Mouse (Mus musculus): Measurements from ENCODE around the gene Mfsd6l. TPM values are rescaled to one million over a fixed set of nuclear protein-coding genes. Genes with fewer than 3 reads are reported as not detected.

Gene Mfsd6l
- total RNA-seq, 1 experiment: 0.49 TPM

DNA sequence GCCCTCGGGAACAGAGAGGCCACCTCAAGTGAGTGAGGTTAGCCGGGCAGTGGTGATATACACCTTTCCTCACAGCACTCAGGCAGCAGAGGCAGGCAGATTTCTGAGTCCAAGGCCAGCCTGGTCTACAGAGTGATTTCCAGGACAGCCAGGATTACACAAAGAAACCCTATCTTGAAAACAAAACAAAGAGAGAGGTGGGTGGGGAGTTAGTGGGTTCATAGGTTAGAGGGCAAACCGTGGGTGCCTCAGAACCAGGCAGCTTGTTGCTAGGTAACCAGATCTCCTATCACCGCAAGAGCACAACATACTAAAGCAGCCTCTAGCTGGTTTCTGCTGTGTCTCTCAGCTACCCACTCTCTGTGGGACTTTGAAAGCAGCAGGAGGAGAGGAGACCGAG is 30.7 kb downstream of the Mfsd6l start, which contains the start of gene Ccdc42:
TSS of gene Ccdc42 (plus strand) at position 301 of the 400 bp plus-strand sequence.
- in situ Hi-C loops (cut with MboI; ENCODE audit: low sequenced_read_pairs in 2 of 2, unreplicated experiment in 2 of 2): no loop called here
- Histone ChIP-seq H3K36me3 (ENCODE audit: control insufficient read depth, insufficient read depth, low read length, poor library complexity, severe bottlenecking) (no peaks in the 10 kb centered on the region), H3K4me3 (ENCODE audit: insufficient read depth in 1 of 2, low read depth in 1 of 2, low read length in 2 of 2, poor library complexity in 1 of 2, severe bottlenecking in 1 of 2) (no peak within 1 kb of the TSS), H3K4me1 (ENCODE audit: control insufficient read depth in 2 of 2, insufficient read depth in 2 of 2, low read length in 2 of 2, poor library complexity in 1 of 2) (no peaks in the 10 kb centered on the region), H3K9me3 (ENCODE audit: control insufficient read depth, insufficient read depth, low read depth, low read length) (no peaks in the 10 kb centered on the region), H3K27ac (ENCODE audit: insufficient read depth, low read depth, low read length, poor library complexity, severe bottlenecking) (no peak within 1 kb of the TSS), H3K9ac (ENCODE audit: insufficient read depth, low read depth, low read length, poor library complexity, severe bottlenecking) (no peak within 1 kb of the TSS)
- DNase-seq (ENCODE audit: low read depth, low spot score): no peak
- TF ChIP-seq ZC3H11A (IDR thresholded peaks at IDR 0.05; ENCODE audit: borderline replicate concordance, low read depth, low read length) (no peak), ZNF384 (IDR thresholded peaks at IDR 0.05; ENCODE audit: low read depth, low read length) (no peak), HCFC1 (IDR thresholded peaks at IDR 0.05; ENCODE audit: borderline replicate concordance, insufficient read depth, low read length) (no peak), MAFK (IDR thresholded peaks at IDR 0.05; ENCODE audit: insufficient read depth, low read depth, low read length) (no peak), CHD2 (IDR thresholded peaks at IDR 0.05; ENCODE audit: low read depth, low read length) (no peak)

DNA sequence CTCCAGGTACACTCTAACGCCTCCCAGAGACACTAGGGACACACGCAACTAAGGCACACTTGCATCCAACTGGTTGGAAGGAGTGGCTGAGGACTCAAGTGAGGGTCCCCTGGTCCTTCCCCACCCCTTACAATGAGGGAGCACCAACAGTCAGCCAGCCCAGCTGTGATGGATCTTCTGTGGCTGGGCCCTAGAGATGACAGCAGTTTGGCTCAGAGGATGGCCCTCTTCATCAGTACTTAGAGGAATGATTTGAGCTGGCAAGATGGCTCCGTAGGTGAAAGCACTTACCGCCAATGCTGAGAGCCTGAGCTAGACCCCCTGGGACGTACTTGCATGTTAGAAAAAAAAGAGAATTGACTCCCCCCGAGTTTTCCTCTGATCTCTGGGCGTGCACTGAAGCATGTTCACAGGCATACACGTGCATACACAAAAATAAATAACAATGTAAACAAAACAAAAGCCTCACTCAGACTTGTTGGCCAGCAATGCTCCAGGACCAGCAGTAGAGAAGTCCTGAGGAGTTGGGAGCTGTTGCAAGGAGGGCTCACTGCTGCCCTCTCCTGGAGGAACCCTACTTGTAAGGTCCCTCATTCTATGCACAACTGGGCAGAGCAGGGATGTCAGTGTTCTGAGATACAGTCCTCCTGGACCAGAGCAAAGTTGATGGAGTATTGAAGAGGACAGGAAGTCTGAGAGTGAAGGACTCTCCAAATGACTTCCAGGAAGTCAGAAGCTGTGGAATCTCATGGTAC is 33.2 kb downstream of the Mfsd6l start:
- no peaks in the 10 kb centered on the region for H3K9me3 ChIP-seq (ENCODE audit: control insufficient read depth, insufficient read depth, low read depth, low read length)
- no peaks in the 10 kb centered on the region for H3K4me1 ChIP-seq (ENCODE audit: control insufficient read depth in 2 of 2, insufficient read depth in 2 of 2, low read length in 2 of 2, poor library complexity in 1 of 2)
- DNase-seq (ENCODE audit: low read depth, low spot score): peak; percentile 60
- in situ Hi-C loops (cut with MboI; ENCODE audit: low sequenced_read_pairs in 2 of 2, unreplicated experiment in 2 of 2): no loop called here
- H3K36me3 ChIP-seq (ENCODE audit: control insufficient read depth, insufficient read depth, low read length, poor library complexity, severe bottlenecking): no peaks in the 10 kb centered on the region
- no peak for TF ChIP-seq HCFC1 (IDR thresholded peaks at IDR 0.05; ENCODE audit: borderline replicate concordance, insufficient read depth, low read length)
- 0 out of 2 replicates have a peak, but pooled peaks have one; percentile 36 for TF ChIP-seq ZC3H11A (IDR thresholded peaks at IDR 0.05; ENCODE audit: borderline replicate concordance, low read depth, low read length)
- no peak overlapping the region for H3K4me3 ChIP-seq (ENCODE audit: insufficient read depth in 1 of 2, low read depth in 1 of 2, low read length in 2 of 2, poor library complexity in 1 of 2, severe bottlenecking in 1 of 2)
- no peak overlapping the region for H3K9ac ChIP-seq (ENCODE audit: insufficient read depth, low read depth, low read length, poor library complexity, severe bottlenecking)
- no peak overlapping the region for H3K27ac ChIP-seq (ENCODE audit: insufficient read depth, low read depth, low read length, poor library complexity, severe bottlenecking)

DNA sequence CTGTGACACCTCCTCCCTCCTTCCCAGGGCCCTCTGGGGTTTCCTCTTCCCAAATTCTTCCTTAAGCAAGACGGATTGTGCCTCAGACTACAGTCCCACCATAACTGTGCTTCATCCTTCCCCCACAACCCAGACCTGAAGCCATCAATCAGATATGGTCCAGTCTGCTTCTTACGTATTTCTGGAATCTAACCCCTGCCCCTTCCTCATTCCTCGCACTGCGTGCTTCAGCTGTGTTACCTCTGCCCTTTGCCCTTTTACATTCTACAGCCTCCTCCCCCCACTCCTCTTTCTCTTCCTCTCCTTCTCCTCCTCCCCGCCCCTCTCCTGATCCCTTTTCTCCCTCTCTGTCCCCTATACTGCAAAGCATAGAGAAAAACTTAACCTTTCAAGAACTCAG is 35.7 kb downstream of the Mfsd6l start:
- Histone ChIP-seq H3K27ac (ENCODE audit: insufficient read depth, low read depth, low read length, poor library complexity, severe bottlenecking) (no peak overlapping the region), H3K36me3 (ENCODE audit: control insufficient read depth, insufficient read depth, low read length, poor library complexity, severe bottlenecking) (no peaks in the 10 kb centered on the region), H3K4me3 (ENCODE audit: insufficient read depth in 1 of 2, low read depth in 1 of 2, low read length in 2 of 2, poor library complexity in 1 of 2, severe bottlenecking in 1 of 2) (no peak overlapping the region), H3K9me3 (ENCODE audit: control insufficient read depth, insufficient read depth, low read depth, low read length) (no peaks in the 10 kb centered on the region), H3K9ac (ENCODE audit: insufficient read depth, low read depth, low read length, poor library complexity, severe bottlenecking) (no peak overlapping the region), H3K4me1 (ENCODE audit: control insufficient read depth in 2 of 2, insufficient read depth in 2 of 2, low read length in 2 of 2, poor library complexity in 1 of 2) (no peaks in the 10 kb centered on the region; a peak in 1 of 4 replicates)
- no peak for DNase-seq (ENCODE audit: low read depth, low spot score)
- TF ChIP-seq MAFK (IDR thresholded peaks at IDR 0.05; ENCODE audit: insufficient read depth, low read depth, low read length) (no peak), ZC3H11A (IDR thresholded peaks at IDR 0.05; ENCODE audit: borderline replicate concordance, low read depth, low read length) (no peak), CHD2 (IDR thresholded peaks at IDR 0.05; ENCODE audit: low read depth, low read length) (no peak), HCFC1 (IDR thresholded peaks at IDR 0.05; ENCODE audit: borderline replicate concordance, insufficient read depth, low read length) (no peak), ZNF384 (IDR thresholded peaks at IDR 0.05; ENCODE audit: low read depth, low read length) (no peak)
- in situ Hi-C loops (cut with MboI; ENCODE audit: low sequenced_read_pairs in 2 of 2, unreplicated experiment in 2 of 2): no loop called here

DNA sequence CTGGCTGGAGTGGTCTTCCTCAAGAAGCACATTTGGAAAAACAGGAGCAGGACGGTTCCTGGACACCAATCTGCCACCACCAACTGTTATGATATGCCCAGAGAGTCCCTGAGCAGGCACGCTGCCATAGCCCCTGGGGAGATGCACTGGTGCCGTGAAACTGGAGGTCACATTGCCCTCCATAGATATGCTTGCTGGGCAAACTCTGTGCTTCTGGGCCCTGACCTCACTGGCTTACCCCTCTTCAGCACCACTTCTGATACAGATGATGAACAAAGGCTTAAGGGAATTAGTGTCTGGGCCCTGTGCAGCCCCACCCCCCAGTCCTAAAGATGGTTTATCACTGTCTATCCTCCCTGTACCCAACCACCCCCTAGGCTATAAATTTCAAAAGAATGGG is 37.3 kb downstream of the Mfsd6l start:
- Histone ChIP-seq H3K4me1 (ENCODE audit: control insufficient read depth in 2 of 2, insufficient read depth in 2 of 2, low read length in 2 of 2, poor library complexity in 1 of 2) (no peaks in the 10 kb centered on the region; a peak in 1 of 4 replicates), H3K4me3 (ENCODE audit: insufficient read depth in 1 of 2, low read depth in 1 of 2, low read length in 2 of 2, poor library complexity in 1 of 2, severe bottlenecking in 1 of 2) (no peak overlapping the region), H3K9me3 (ENCODE audit: control insufficient read depth, insufficient read depth, low read depth, low read length) (no peaks in the 10 kb centered on the region), H3K36me3 (ENCODE audit: control insufficient read depth, insufficient read depth, low read length, poor library complexity, severe bottlenecking) (no peaks in the 10 kb centered on the region), H3K9ac (ENCODE audit: insufficient read depth, low read depth, low read length, poor library complexity, severe bottlenecking) (no peak overlapping the region), H3K27ac (ENCODE audit: insufficient read depth, low read depth, low read length, poor library complexity, severe bottlenecking) (no peak overlapping the region)
- TF ChIP-seq ZNF384 (IDR thresholded peaks at IDR 0.05; ENCODE audit: low read depth, low read length): no peak
- no peak for TF ChIP-seq HCFC1 (IDR thresholded peaks at IDR 0.05; ENCODE audit: borderline replicate concordance, insufficient read depth, low read length)
- TF ChIP-seq ZC3H11A (IDR thresholded peaks at IDR 0.05; ENCODE audit: borderline replicate concordance, low read depth, low read length): no peak
- TF ChIP-seq CHD2 (IDR thresholded peaks at IDR 0.05; ENCODE audit: low read depth, low read length): no peak
- TF ChIP-seq MAFK (IDR thresholded peaks at IDR 0.05; ENCODE audit: insufficient read depth, low read depth, low read length): no peak
- no peak for DNase-seq (ENCODE audit: low read depth, low spot score)
- in situ Hi-C loops (cut with MboI; ENCODE audit: low sequenced_read_pairs in 2 of 2, unreplicated experiment in 2 of 2): no loop called here
